Mouse (Mus musculus): ENCODE results near the gene Casq2.
"Not testable (repeated sequence)": the region's sequence is repeated elsewhere in the genome, so short reads cannot be mapped to it uniquely, and the experiment has no call there.

The Casq2 gene

GRCm38 (mm10) chr3:102163861-102164260 lies 77.6 kb downstream of the Casq2 start:
- DNase-seq (ENCODE audit: low spot score in 2 of 2) = not testable (repeated sequence)

- no peak for DNase-seq (ENCODE audit: low spot score in 2 of 2)
Measured at GRCm38 (mm10) chr3:102164911-102165310, 78.7 kb downstream of the Casq2 start.

GRCm38 (mm10) chr3:102165536-102166286 lies 79.5 kb downstream of the Casq2 start:
- no peak for DNase-seq (ENCODE audit: low spot score in 2 of 2)

- no peak for DNase-seq (ENCODE audit: low spot score in 2 of 2)
Measured at GRCm38 (mm10) chr3:102166287-102166620, 80.0 kb downstream of the Casq2 start.

GRCm38 (mm10) chr3:102166794-102167193 lies 80.6 kb downstream of the Casq2 start:
- DNase-seq (ENCODE audit: low spot score in 2 of 2) = no peak

- no peak for DNase-seq (ENCODE audit: low spot score in 2 of 2)
Measured at GRCm38 (mm10) chr3:102167555-102168210, 81.5 kb downstream of the Casq2 start.

- peak; percentile 90 to 94 for DNase-seq (ENCODE audit: low spot score in 2 of 2)
Measured at GRCm38 (mm10) chr3:102169197-102169905, 83.1 kb downstream of the Casq2 start.

GRCm38 (mm10) chr3:102174118-102174865 lies 88.1 kb downstream of the Casq2 start:
- DNase-seq (ENCODE audit: low spot score in 2 of 2) = no peak

GRCm38 (mm10) chr3:102175701-102176100 lies 89.5 kb downstream of the Casq2 start:
- DNase-seq (ENCODE audit: low spot score in 2 of 2) = no peak

GRCm38 (mm10) chr3:102176116-102176515 lies 89.9 kb downstream of the Casq2 start:
- no peak for DNase-seq (ENCODE audit: low spot score in 2 of 2)

GRCm38 (mm10) chr3:102177837-102178615 lies 91.8 kb downstream of the Casq2 start:
- DNase-seq (ENCODE audit: low spot score in 2 of 2) = no peak

- no peak for DNase-seq (ENCODE audit: low spot score in 2 of 2)
Measured at GRCm38 (mm10) chr3:102179869-102180268, 93.7 kb downstream of the Casq2 start.

GRCm38 (mm10) chr3:102180746-102181145 lies 94.5 kb downstream of the Casq2 start:
- no peak for DNase-seq (ENCODE audit: low spot score in 2 of 2)

- no peak for DNase-seq (ENCODE audit: low spot score in 2 of 2)
Measured at GRCm38 (mm10) chr3:102181191-102181590, 95.0 kb downstream of the Casq2 start.

GRCm38 (mm10) chr3:102182601-102183000 lies 96.4 kb downstream of the Casq2 start:
- no peak for DNase-seq (ENCODE audit: low spot score in 2 of 2)

- no peak for DNase-seq (ENCODE audit: low spot score in 2 of 2)
Measured at GRCm38 (mm10) chr3:102184721-102185120, 98.5 kb downstream of the Casq2 start.

GRCm38 (mm10) chr3:102187401-102187800 lies 101.2 kb downstream of the Casq2 start:
- no peak for DNase-seq (ENCODE audit: low spot score in 2 of 2)

GRCm38 (mm10) chr3:102188972-102189371 lies 102.8 kb downstream of the Casq2 start:
- no peak for DNase-seq (ENCODE audit: low spot score in 2 of 2)

- DNase-seq (ENCODE audit: low spot score in 2 of 2) = no peak
Measured at GRCm38 (mm10) chr3:102190015-102190414, 103.8 kb downstream of the Casq2 start.

- DNase-seq (ENCODE audit: low spot score in 2 of 2) = no peak
Measured at GRCm38 (mm10) chr3:102190642-102191041, 104.4 kb downstream of the Casq2 start.

GRCm38 (mm10) chr3:102191575-102191974 lies 105.4 kb downstream of the Casq2 start:
- DNase-seq (ENCODE audit: low spot score in 2 of 2) = no peak
